13 mouse cellular contexts compared by ENCODE assay signal in genomic region chr17:43277223-43277622, GRCm38 (mm10). TPM values are rescaled to one million over a fixed set of nuclear protein-coding genes. Genes with fewer than 3 reads are reported as not detected.
A peak's percentile ranks its signal among the peaks of the same experiment; 100 is the strongest.
DNase-seq lines count a peak whose midpoint lies in the region; ATAC-seq lines count a peak whose summit lies in the region.
"Had no signal": no experiment of that assay in that cellular context is flagged by ENCODE, and none has a peak within 500 bp of the region (broad histone marks: within the 10 kb centered on the region; RNA-seq: fewer than 3 reads in every experiment).

No protein-coding gene starts in this region.

- DNase-seq in heart, postnatal 4 days: peak; percentile 22
- DNase-seq in heart, adult 8-10 months (ENCODE audit: low spot score): no peak
- no peak for DNase-seq in lung, postnatal 36 days
- peak; percentile 32 for DNase-seq in brain, embryonic 18.5 days (ENCODE audit: low read depth, low spot score)
- DNase-seq in thymus, adult 18-20 months: no peak
- DNase-seq: cerebellum, adult 9-10 months had no signal

- no peaks in the 10 kb centered on the region for H3K4me1 ChIP-seq in lung, embryonic 15.5 days
- no peaks in the 10 kb centered on the region for H3K4me1 ChIP-seq in neural tube, embryonic 14.5 days (ENCODE audit: control insufficient read depth, insufficient read depth, low read length)

- ATAC-seq in lung, embryonic 15.5 days (ENCODE audit: borderline replicate concordance, extremely low read depth, low FRiP score, low TSS enrichment): peak; percentile 42; the same call in 1 of the 2 replicates
- ATAC-seq in neural tube, embryonic 14.5 days (ENCODE audit: low read depth): no peak
- no peak for ATAC-seq in cerebellum, adult (ENCODE audit: insufficient number of reproducible peaks, low FRiP score, low TSS enrichment)

- H3K4me2 ChIP-seq in lung, embryonic 15.5 days: no peak overlapping the region
- no peak overlapping the region for H3K4me2 ChIP-seq in neural tube, embryonic 14.5 days (ENCODE audit: low read depth, low read length)

- no peak overlapping the region for H3K9ac ChIP-seq in lung, embryonic 15.5 days
- H3K9ac ChIP-seq in neural tube, embryonic 14.5 days (replicated peaks; ENCODE audit: low read depth, low read length): no peak overlapping the region

- no peak overlapping the region for H3K27ac ChIP-seq in lung, embryonic 15.5 days
- H3K27ac ChIP-seq in neural tube, embryonic 14.5 days (ENCODE audit: low read depth, low read length): peak overlapping the region; percentile 16; the same call in 1 of the 2 replicates
- H3K27ac ChIP-seq: left cerebral cortex, adult 2 months; stomach, postnatal 0 days had no signal

- no peaks in the 10 kb centered on the region for H3K36me3 ChIP-seq in lung, embryonic 15.5 days
- H3K36me3 ChIP-seq in neural tube, embryonic 14.5 days (ENCODE audit: control insufficient read depth, insufficient read depth, low read length): no peaks in the 10 kb centered on the region

- no peaks in the 10 kb centered on the region for H3K9me3 ChIP-seq in lung, embryonic 15.5 days
- H3K9me3 ChIP-seq in neural tube, embryonic 14.5 days (ENCODE audit: control insufficient read depth, low read length): no peaks in the 10 kb centered on the region

- no peaks in the 10 kb centered on the region for H3K27me3 ChIP-seq in lung, embryonic 15.5 days
- no peaks in the 10 kb centered on the region for H3K27me3 ChIP-seq in neural tube, embryonic 14.5 days (ENCODE audit: control insufficient read depth, insufficient read depth, low read length)

- H3K4me3 ChIP-seq in lung, embryonic 15.5 days: no peak overlapping the region
- H3K4me3 ChIP-seq in neural tube, embryonic 14.5 days (ENCODE audit: low read depth, low read length): no peak overlapping the region
- H3K4me3 ChIP-seq: left cerebral cortex, adult 2 months had no signal

- 33% methylated on average over 4 of the region's 4 CpGs for WGBS in lung, embryonic 15.5 days
- WGBS in neural tube, embryonic 14.5 days: 43% methylated on average over 4 of the region's 4 CpGs

RNA-seq across cellular contexts. Expression of gene Adgrf1, which starts 7.1 kb away (rescaled TPM):
- total RNA-seq in heart, postnatal 4 days (2021): not detected
- total RNA-seq in heart, adult 8-10 months (2022): not detected
- polyA plus RNA-seq in lung, embryonic 15.5 days (2015; fragmentation: Nextera tagmentation; extraction: Ambion mirVana): not detected in 2 replicates
- polyA plus RNA-seq in neural tube, embryonic 14.5 days (2014; fragmentation: Nextera tagmentation; extraction: Ambion mirVana): not detected in 2 replicates
- total RNA-seq: left cerebral cortex, adult 2 months had no signal
- polyA plus RNA-seq: heart, embryonic 16.5 days; lung, embryonic 16.5 days had no signal

Comparison
In these comparisons a context has a peak if more than half of its experiments do, and no peak if none do; other contexts are left out.
1. DNase-seq: peak in heart, postnatal 4 days (single experiment) and brain, embryonic 18.5 days (single experiment); none in heart, adult 8-10 months (single experiment), lung, postnatal 36 days (single experiment) and thymus, adult 18-20 months (0 of 2).